Mouse (Mus musculus): ENCODE measurements around the gene Hspbp1. TPM values are rescaled to one million over a fixed set of nuclear protein-coding genes. Genes with fewer than 3 reads are reported as not detected.

Gene Hspbp1
- polyA plus RNA-seq, 1 experiment from 2014 or later: 156 TPM

GRCm38 (mm10) chr7:4652726-4653125 lies 32.1 kb downstream of the Hspbp1 start:
- WGBS: 97% methylated on average over 5 of the region's 5 CpGs
- Histone ChIP-seq H3K27me3 (replicated peaks; ENCODE audit: control insufficient read depth, insufficient read depth, low read length) (no peaks in the 10 kb centered on the region), H3K4me3 (replicated peaks; ENCODE audit: low read length) (no peak overlapping the region), H3K4me1 (replicated peaks; ENCODE audit: control insufficient read depth, insufficient read depth, low read length) (peaks cover 24% of the 10 kb centered on the region), H3K9me3 (ENCODE audit: control insufficient read depth, low read length) (no peaks in the 10 kb centered on the region), H3K4me2 (ENCODE audit: low read length) (no peak overlapping the region), H3K9ac (replicated peaks; ENCODE audit: low read depth, low read length) (no peak overlapping the region), H3K36me3 (ENCODE audit: control insufficient read depth, insufficient read depth) (no peaks in the 10 kb centered on the region), H3K27ac (ENCODE audit: low read length) (no peak overlapping the region)
- ATAC-seq: no peak

DNA sequence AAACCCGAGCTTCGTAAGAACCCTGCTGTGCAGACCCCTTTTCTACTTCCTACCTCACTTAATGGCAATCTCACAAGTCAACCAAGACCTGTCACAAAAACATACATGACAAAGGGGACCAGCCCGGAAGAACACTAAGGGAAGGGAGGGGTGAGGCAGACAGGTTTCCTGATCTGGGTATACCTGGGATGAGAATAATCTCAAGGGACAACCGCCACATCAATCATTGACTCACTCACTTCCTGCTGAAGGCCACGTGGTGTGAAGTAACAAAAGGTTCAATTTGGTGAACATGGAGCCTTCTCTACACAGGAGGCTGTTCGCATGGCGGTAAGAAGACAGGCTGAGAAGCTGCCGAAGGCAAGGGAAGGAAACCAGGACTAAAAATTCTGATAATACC lies 33.3 kb downstream of the Hspbp1 start:
- WGBS: 86% methylated on average over 8 of the region's 8 CpGs
- no peak for ATAC-seq

GRCm38 (mm10) chr7:4647992-4648391 lies 36.9 kb downstream of the Hspbp1 start:
- no peak for ATAC-seq

More for the DNA sequence above, 33.3 kb downstream of the Hspbp1 start:
- Histone ChIP-seq H3K4me2 (ENCODE audit: low read length) (no peak overlapping the region), H3K9ac (replicated peaks; ENCODE audit: low read depth, low read length) (no peak overlapping the region), H3K4me3 (replicated peaks; ENCODE audit: low read length) (no peak overlapping the region), H3K4me1 (replicated peaks; ENCODE audit: control insufficient read depth, insufficient read depth, low read length) (peaks cover 12% of the 10 kb centered on the region), H3K27me3 (replicated peaks; ENCODE audit: control insufficient read depth, insufficient read depth, low read length) (no peaks in the 10 kb centered on the region), H3K27ac (ENCODE audit: low read length) (no peak overlapping the region), H3K9me3 (ENCODE audit: control insufficient read depth, low read length) (no peaks in the 10 kb centered on the region), H3K36me3 (ENCODE audit: control insufficient read depth, insufficient read depth) (0 out of 2 replicates have a peak, but pooled peaks cover under 1% of the 10 kb centered on the region)

DNA sequence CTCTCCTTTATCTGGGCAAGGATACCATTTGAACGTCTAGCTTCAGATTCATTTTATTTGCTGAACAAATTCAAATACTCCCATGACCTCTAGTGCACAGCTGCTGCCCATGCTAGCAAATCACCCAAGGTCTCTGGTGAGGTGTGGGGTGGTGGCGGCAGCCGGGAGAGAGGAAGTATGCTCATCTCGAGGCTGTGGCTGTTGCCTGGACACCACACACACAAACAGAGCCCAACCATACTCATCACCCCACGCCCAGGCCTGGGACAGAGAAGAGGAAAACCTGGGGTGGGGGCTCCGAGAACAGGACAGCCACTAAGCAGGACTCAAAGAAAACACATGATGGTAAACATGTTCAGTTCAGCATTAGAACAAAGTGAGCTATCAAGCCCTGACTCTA lies 37.6 kb downstream of the Hspbp1 start:
- Histone ChIP-seq H3K9me3 (ENCODE audit: control insufficient read depth, low read length) (no peaks in the 10 kb centered on the region), H3K4me3 (replicated peaks; ENCODE audit: low read length) (no peak overlapping the region), H3K36me3 (ENCODE audit: control insufficient read depth, insufficient read depth) (peaks cover 19% of the 10 kb centered on the region), H3K27ac (ENCODE audit: low read length) (no peak overlapping the region), H3K4me2 (ENCODE audit: low read length) (no peak overlapping the region), H3K27me3 (replicated peaks; ENCODE audit: control insufficient read depth, insufficient read depth, low read length) (no peaks in the 10 kb centered on the region), H3K4me1 (replicated peaks; ENCODE audit: control insufficient read depth, insufficient read depth, low read length) (no peaks in the 10 kb centered on the region), H3K9ac (replicated peaks; ENCODE audit: low read depth, low read length) (no peak overlapping the region)
- WGBS: 88% methylated on average over 6 of the region's 6 CpGs
- ATAC-seq: no peak

More at GRCm38 (mm10) chr7:4647992-4648391, 36.9 kb downstream of the Hspbp1 start:
- Histone ChIP-seq H3K4me2 (ENCODE audit: low read length) (no peak overlapping the region), H3K4me3 (replicated peaks; ENCODE audit: low read length) (no peak overlapping the region), H3K36me3 (ENCODE audit: control insufficient read depth, insufficient read depth) (peaks cover 14% of the 10 kb centered on the region), H3K9ac (replicated peaks; ENCODE audit: low read depth, low read length) (no peak overlapping the region), H3K9me3 (ENCODE audit: control insufficient read depth, low read length) (no peaks in the 10 kb centered on the region), H3K27me3 (replicated peaks; ENCODE audit: control insufficient read depth, insufficient read depth, low read length) (no peaks in the 10 kb centered on the region), H3K27ac (ENCODE audit: low read length) (no peak overlapping the region), H3K4me1 (replicated peaks; ENCODE audit: control insufficient read depth, insufficient read depth, low read length) (no peaks in the 10 kb centered on the region)
- WGBS: 92% methylated on average over 2 of the region's 2 CpGs

- 94% methylated on average over 3 of the region's 3 CpGs for WGBS
- Histone ChIP-seq H3K9me3 (ENCODE audit: control insufficient read depth, low read length) (no peaks in the 10 kb centered on the region), H3K4me2 (ENCODE audit: low read length) (no peak overlapping the region), H3K27me3 (replicated peaks; ENCODE audit: control insufficient read depth, insufficient read depth, low read length) (no peaks in the 10 kb centered on the region), H3K36me3 (ENCODE audit: control insufficient read depth, insufficient read depth) (peaks cover 19% of the 10 kb centered on the region), H3K4me1 (replicated peaks; ENCODE audit: control insufficient read depth, insufficient read depth, low read length) (no peaks in the 10 kb centered on the region), H3K27ac (ENCODE audit: low read length) (no peak overlapping the region), H3K4me3 (replicated peaks; ENCODE audit: low read length) (no peak overlapping the region), H3K9ac (replicated peaks; ENCODE audit: low read depth, low read length) (no peak overlapping the region)
- no peak for ATAC-seq
Observed at GRCm38 (mm10) chr7:4646806-4647205, 38.1 kb downstream of the Hspbp1 start.

DNA sequence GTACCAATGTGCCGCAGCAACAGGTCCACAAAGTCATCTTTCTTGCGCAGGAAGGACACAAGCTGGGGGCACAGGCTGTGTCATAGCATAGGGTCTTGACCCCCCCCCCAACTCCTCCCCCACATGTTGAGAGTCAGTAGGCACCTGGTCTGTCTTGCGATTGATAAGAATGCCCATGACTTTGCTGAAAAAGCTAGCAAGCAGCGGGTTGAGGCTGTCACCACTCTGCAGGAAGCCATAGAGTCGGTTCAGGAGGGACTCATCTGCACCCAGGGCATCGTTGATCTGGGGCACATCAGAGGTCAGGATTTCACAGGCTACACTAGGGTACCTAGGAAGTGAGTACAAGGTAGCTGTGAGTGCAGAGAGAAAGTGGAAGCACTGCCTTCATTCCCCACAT lies 41.6 kb downstream of the Hspbp1 start:
- peaks cover 38% of the 10 kb centered on the region for H3K36me3 ChIP-seq (ENCODE audit: control insufficient read depth, insufficient read depth)
- ATAC-seq: no peak

DNA sequence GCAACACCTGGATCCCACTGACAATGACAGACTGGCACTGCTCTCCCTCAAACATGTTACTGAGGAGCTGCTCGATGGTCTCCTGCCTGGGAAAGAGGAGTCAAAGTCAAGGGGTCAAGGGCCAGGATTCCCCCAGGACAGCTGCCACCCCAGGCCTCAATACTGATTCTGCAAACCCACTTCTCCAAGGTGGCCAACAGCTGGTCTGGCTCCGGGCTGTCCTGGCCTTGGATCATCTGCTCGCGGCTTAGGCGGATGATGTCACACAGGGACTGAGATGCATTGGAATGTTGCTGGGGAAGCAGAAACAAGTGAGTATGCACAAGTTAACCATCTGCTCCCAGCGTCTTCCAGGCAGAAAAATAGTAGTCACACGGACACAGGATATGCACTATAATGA lies 42.9 kb downstream of the Hspbp1 start:
- peaks cover 42% of the 10 kb centered on the region for H3K36me3 ChIP-seq (ENCODE audit: control insufficient read depth, insufficient read depth)
- H3K4me1 ChIP-seq (replicated peaks; ENCODE audit: control insufficient read depth, insufficient read depth, low read length): no peaks in the 10 kb centered on the region
- no peaks in the 10 kb centered on the region for H3K27me3 ChIP-seq (replicated peaks; ENCODE audit: control insufficient read depth, insufficient read depth, low read length)
- H3K4me3 ChIP-seq (replicated peaks; ENCODE audit: low read length): no peak overlapping the region
- no peaks in the 10 kb centered on the region for H3K9me3 ChIP-seq (ENCODE audit: control insufficient read depth, low read length)
- H3K9ac ChIP-seq (replicated peaks; ENCODE audit: low read depth, low read length): no peak overlapping the region
- no peak overlapping the region for H3K4me2 ChIP-seq (ENCODE audit: low read length)
- WGBS: 87% methylated on average over 7 of the region's 7 CpGs
- ATAC-seq: no peak
- no peak overlapping the region for H3K27ac ChIP-seq (ENCODE audit: low read length)

More for the DNA sequence above, 41.6 kb downstream of the Hspbp1 start:
- Histone ChIP-seq H3K9ac (replicated peaks; ENCODE audit: low read depth, low read length) (no peak overlapping the region), H3K4me2 (ENCODE audit: low read length) (no peak overlapping the region), H3K27ac (ENCODE audit: low read length) (no peak overlapping the region), H3K4me1 (replicated peaks; ENCODE audit: control insufficient read depth, insufficient read depth, low read length) (no peaks in the 10 kb centered on the region), H3K9me3 (ENCODE audit: control insufficient read depth, low read length) (no peaks in the 10 kb centered on the region), H3K27me3 (replicated peaks; ENCODE audit: control insufficient read depth, insufficient read depth, low read length) (no peaks in the 10 kb centered on the region), H3K4me3 (replicated peaks; ENCODE audit: low read length) (no peak overlapping the region)
- WGBS: 96% methylated on average over 6 of the region's 6 CpGs

- 82% methylated on average over 11 of the region's 11 CpGs for WGBS
- Histone ChIP-seq H3K27me3 (replicated peaks; ENCODE audit: control insufficient read depth, insufficient read depth, low read length) (no peaks in the 10 kb centered on the region), H3K9ac (replicated peaks; ENCODE audit: low read depth, low read length) (no peak overlapping the region), H3K4me2 (ENCODE audit: low read length) (no peak overlapping the region), H3K36me3 (ENCODE audit: control insufficient read depth, insufficient read depth) (peaks cover 42% of the 10 kb centered on the region), H3K4me3 (replicated peaks; ENCODE audit: low read length) (no peak overlapping the region), H3K9me3 (ENCODE audit: control insufficient read depth, low read length) (no peaks in the 10 kb centered on the region), H3K27ac (ENCODE audit: low read length) (no peak overlapping the region), H3K4me1 (replicated peaks; ENCODE audit: control insufficient read depth, insufficient read depth, low read length) (no peaks in the 10 kb centered on the region)
- ATAC-seq: no peak
Observed at GRCm38 (mm10) chr7:4641155-4641554, 43.7 kb downstream of the Hspbp1 start.

DNA sequence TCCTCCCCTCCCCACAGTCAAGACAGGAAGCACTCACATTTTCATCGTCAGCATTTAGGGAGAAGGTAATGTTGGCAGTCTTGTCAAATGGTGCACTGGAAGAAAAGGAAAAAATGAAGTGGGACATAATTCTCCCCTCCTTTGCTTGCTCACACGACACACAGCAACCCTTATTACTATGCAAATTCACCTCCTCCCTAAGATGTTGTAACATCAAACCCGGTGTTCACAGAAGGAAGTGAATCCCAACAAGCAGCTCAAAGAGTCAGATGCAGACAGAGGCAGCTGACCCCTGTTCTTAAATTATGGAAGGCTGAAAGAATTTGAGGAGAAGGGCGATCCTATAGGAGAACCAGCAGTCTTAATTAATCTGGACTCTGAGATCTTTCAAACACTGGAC lies 48.7 kb downstream of the Hspbp1 start:
- Histone ChIP-seq H3K4me1 (replicated peaks; ENCODE audit: control insufficient read depth, insufficient read depth, low read length) (no peaks in the 10 kb centered on the region), H3K27ac (ENCODE audit: low read length) (no peak overlapping the region), H3K4me3 (replicated peaks; ENCODE audit: low read length) (no peak overlapping the region), H3K27me3 (replicated peaks; ENCODE audit: control insufficient read depth, insufficient read depth, low read length) (no peaks in the 10 kb centered on the region), H3K4me2 (ENCODE audit: low read length) (no peak overlapping the region), H3K9me3 (ENCODE audit: control insufficient read depth, low read length) (no peaks in the 10 kb centered on the region), H3K36me3 (ENCODE audit: control insufficient read depth, insufficient read depth) (peaks cover 47% of the 10 kb centered on the region), H3K9ac (replicated peaks; ENCODE audit: low read depth, low read length) (no peak overlapping the region)
- no peak for ATAC-seq
- 91% methylated on average over 4 of the region's 4 CpGs for WGBS

DNA sequence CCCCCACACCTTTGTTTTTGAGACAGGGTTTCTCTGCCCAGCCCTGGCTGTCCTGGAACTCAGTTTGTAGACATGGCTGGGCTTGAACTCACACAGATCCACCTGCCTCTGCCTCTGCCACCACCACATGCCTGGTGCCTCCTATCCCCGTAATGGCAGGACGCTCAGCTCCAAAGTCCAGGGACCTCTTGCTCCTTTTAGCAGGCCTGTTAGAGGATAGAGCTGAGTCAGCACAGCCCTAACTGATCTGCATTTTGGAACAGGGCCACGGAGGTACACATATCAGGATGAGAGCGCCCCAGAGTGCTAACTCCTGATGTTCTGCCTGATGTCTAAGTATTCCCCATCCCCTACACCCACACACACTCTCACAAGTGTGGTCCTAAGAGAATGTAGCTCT lies 53.8 kb downstream of the Hspbp1 start, which contains the start of gene Tmem86b:
Gene Tmem86b, minus strand, starts transcription at position 392 of the 400 bp plus-strand sequence.
- 93% methylated on average over 4 of the region's 4 CpGs for WGBS
- Histone ChIP-seq H3K4me1 (replicated peaks; ENCODE audit: control insufficient read depth, insufficient read depth, low read length) (no peaks in the 10 kb centered on the region), H3K36me3 (ENCODE audit: control insufficient read depth, insufficient read depth) (peaks cover 36% of the 10 kb centered on the region)

More for the DNA sequence above, 53.8 kb downstream of the Hspbp1 start, which contains the start of gene Tmem86b:
- no peak within 1 kb of the TSS for H3K4me3 ChIP-seq (replicated peaks; ENCODE audit: low read length)
- H3K9me3 ChIP-seq (ENCODE audit: control insufficient read depth, low read length): no peaks in the 10 kb centered on the region
- no peak within 1 kb of the TSS for H3K27ac ChIP-seq (ENCODE audit: low read length)
- H3K9ac ChIP-seq (replicated peaks; ENCODE audit: low read depth, low read length): no peak within 1 kb of the TSS
- H3K27me3 ChIP-seq (replicated peaks; ENCODE audit: control insufficient read depth, insufficient read depth, low read length): no peaks in the 10 kb centered on the region
- no peak for ATAC-seq
- H3K4me2 ChIP-seq (ENCODE audit: low read length): no peak within 1 kb of the TSS
